Mouse (Mus musculus) small intestine, adult 2 months (tissue): ENCODE measurements at regions not wholly inside any gene's neighbourhood (a gene's known extent, or its start where the extent isn't known, plus 50 kb on each side); places are given as distances from the start of the nearest gene placed in this dataset.

ENCODE experiments used
- CTCF ChIP-seq: fragments of 200-500 bp; IDR thresholded peaks from 2 replicates; pipeline ENCODE4 v1.5.1; 2012; ENCODE audit warnings: low read depth, mild to moderate bottlenecking, control low read depth, inconsistent platforms, low read length, moderate library complexity, mixed read lengths; ENCODE audit not compliant: insufficient replicate concordance, insufficient read length; ENCODE audit errors: extremely low read depth
- POLR2A ChIP-seq: fragments of 200-500 bp; IDR thresholded peaks from 2 replicates; pipeline ENCODE4 v1.6.1; 2012; ENCODE audit warnings: low read depth, mild to moderate bottlenecking, control low read depth, inconsistent platforms, low read length, moderate library complexity

DNA sequence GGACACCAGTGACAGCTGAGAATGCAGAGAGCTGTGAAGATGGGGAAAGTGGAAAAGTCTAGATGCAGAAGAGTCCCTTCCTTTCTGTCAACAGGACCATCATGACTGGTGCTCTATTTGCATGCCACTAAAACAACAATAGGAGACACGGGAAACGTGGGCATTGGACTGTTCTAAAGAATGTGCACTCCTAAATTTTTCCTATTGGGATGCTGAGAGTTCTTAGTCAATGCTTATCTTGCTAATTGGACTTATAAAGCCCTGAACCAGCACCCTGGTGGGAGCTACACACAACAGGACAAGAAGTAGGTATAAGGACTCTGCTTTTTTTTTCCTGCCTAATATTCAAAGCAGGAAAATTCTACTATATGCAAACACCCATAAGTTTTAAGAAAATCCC is 108.3 kb upstream of the Noct start:
- TF ChIP-seq CTCF (no peak), POLR2A (no peak)
